Mouse (Mus musculus): ENCODE data around the gene Hbb-bs. TPM values are rescaled to one million over a fixed set of nuclear protein-coding genes. Genes with fewer than 3 reads are reported as not detected.

Hbb-bs gene
- total and polyA plus RNA-seq, 3 experiments = 5.7 TPM; not detected in 2

DNA sequence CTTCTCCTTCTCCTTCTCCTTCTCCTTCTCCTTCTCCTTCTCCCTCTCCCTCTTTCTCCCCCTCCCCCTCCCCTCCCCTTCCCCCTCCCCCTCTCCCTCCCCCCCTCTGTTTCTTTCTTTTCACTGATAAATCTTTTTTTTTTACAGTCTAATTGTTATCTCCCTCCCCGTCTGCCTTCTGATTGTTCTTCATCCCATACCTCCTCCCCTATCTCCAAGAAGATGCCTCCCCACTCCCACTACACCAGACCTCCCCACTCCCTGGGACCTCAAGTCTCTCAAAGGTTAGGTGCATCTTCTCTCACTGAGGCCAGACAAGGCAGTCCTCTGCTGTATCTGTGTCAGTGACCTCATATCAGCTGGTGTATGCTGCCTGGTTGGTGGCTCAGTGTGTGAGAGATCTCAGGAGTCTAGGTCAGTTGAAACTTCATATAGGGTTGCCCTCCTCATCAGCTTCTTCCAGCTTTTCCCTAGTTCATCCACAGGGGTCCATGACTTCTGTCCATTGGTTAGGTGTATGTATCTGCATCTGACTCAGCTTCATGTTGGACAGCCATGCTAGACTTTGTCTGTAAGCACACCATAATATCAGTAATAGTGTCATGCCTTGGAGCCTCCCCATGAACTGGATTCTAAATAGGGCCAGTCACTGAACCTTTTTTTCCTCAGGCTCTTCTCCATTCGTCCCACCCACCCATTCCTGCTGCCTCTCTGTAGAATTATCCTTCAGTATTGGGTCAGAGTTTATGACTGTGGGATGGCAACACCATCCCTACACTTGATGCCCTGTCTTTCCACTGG lies 16.8 kb upstream of the Hbb-bs start:
- in situ Hi-C loops (cut with MboI; ENCODE audit: low pct_ligation_motif_present, low pct_unique_long_range_greater_than_20kb, low sequenced_read_pairs) = no loop called here
- no peak overlapping the region for H3K9ac ChIP-seq (ENCODE audit: insufficient read depth, low read depth)
- H3K4me2 ChIP-seq (ENCODE audit: insufficient read depth, low read depth, poor library complexity, severe bottlenecking) = no peak overlapping the region
- H3K4me1 ChIP-seq (ENCODE audit: control insufficient read depth in 1 of 2, insufficient read depth in 2 of 2) = peaks cover 0 to 8% of the 10 kb centered on the region in 2 experiments; a peak in 2 of 4 replicates
- H3K4me3 ChIP-seq (replicated peaks in 1 of 3; ENCODE audit: low read depth in 2 of 3, low read length in 2 of 3, poor library complexity in 1 of 3) = no peak overlapping the region
- H3K27me3 ChIP-seq (replicated peaks) = no peaks in the 10 kb centered on the region
- H3K9me3 ChIP-seq (replicated peaks; ENCODE audit: low read length) = no peaks in the 10 kb centered on the region
- no peak for DNase-seq (ENCODE audit: extremely low read depth)
- no peaks in the 10 kb centered on the region for H3K79me2 ChIP-seq (replicated peaks; ENCODE audit: control insufficient read depth, extremely low read depth, insufficient read depth, poor library complexity, severe bottlenecking)
- dilution Hi-C loops (cut with MboI; ENCODE audit: extremely low pct_ligation_motif_present, extremely low pct_unique_long_range_greater_than_20kb, low sequenced_read_pairs) = no loop called here
- H3K36me3 ChIP-seq (replicated peaks in 1 of 2; ENCODE audit: control insufficient read depth in 1 of 2, insufficient read depth in 1 of 2, low read length in 1 of 2) = no peaks in the 10 kb centered on the region
- TF ChIP-seq ETS1 (conservative IDR thresholded peaks at IDR 0.05; ENCODE audit: low read depth, low read length) (no peak), SIN3A (IDR thresholded peaks at IDR 0.05; ENCODE audit: low read length) (no peak), EP300 (IDR thresholded peaks at IDR 0.05; ENCODE audit: low read length) (no peak), GABPA (IDR thresholded peaks at IDR 0.05; ENCODE audit: insufficient replicate concordance, low read depth, low read length) (no peak), HCFC1 (IDR thresholded peaks at IDR 0.05; ENCODE audit: low read depth, low read length) (no peak), USF2 (conservative IDR thresholded peaks at IDR 0.05; ENCODE audit: low read depth, low read length) (no peak), UBTF (IDR thresholded peaks at IDR 0.05; ENCODE audit: low read depth, low read length) (no peak), MEF2A (IDR thresholded peaks at IDR 0.05; ENCODE audit: borderline replicate concordance, low read depth, low read length) (no peak), NRF1 (IDR thresholded peaks at IDR 0.05; ENCODE audit: low read depth, low read length) (no peak), ZNF384 (IDR thresholded peaks at IDR 0.05; ENCODE audit: low read depth, low read length) (no peak), BHLHE40 (IDR thresholded peaks at IDR 0.05; ENCODE audit: low read depth, low read length) (no peak), MAZ (IDR thresholded peaks at IDR 0.05; ENCODE audit: low read depth, low read length) (no peak), JUND (conservative IDR thresholded peaks at IDR 0.05; ENCODE audit: low read depth, low read length) (no peak)
- no peak overlapping the region; the same call in 1 of the 2 replicates for H3K27ac ChIP-seq (ENCODE audit: insufficient read depth, low read depth)

DNA sequence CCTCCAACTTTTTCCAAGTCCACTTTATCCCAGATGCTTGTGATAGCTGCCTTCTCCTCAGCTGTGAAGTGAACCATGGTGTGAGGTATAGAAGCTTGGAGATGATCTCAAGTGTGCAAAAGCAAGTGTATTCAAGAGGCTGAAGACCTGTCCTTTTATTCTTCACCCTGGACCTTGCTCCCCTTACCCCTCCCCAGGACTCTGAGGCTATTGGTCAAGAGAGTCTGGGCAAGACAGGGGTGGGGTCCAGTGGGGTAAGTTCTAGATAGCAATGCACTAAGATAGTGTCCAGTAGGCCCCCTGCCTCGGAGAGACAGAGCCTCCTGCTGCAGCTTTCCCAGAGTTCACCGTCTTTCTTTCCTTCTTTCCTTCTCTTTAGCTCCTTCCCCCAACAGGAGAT lies 15.1 kb upstream of the Hbb-bs start, which contains the start of gene Hbb-bh1:
Hbb-bh1 (minus strand) TSS at position 131 of the 400 bp plus-strand sequence.
- Histone ChIP-seq H3K27me3 (replicated peaks) (no peaks in the 10 kb centered on the region), H3K27ac (ENCODE audit: insufficient read depth, low read depth) (no peak within 1 kb of the TSS), H3K4me1 (ENCODE audit: control insufficient read depth in 1 of 2, insufficient read depth in 2 of 2) (peaks cover 0 to 8% of the 10 kb centered on the region in 2 experiments; a peak in 2 of 4 replicates), H3K4me2 (ENCODE audit: insufficient read depth, low read depth, poor library complexity, severe bottlenecking) (no peak within 1 kb of the TSS), H3K9ac (ENCODE audit: insufficient read depth, low read depth) (no peak within 1 kb of the TSS), H3K9me3 (replicated peaks; ENCODE audit: low read length) (no peaks in the 10 kb centered on the region), H3K79me2 (replicated peaks; ENCODE audit: control insufficient read depth, extremely low read depth, insufficient read depth, poor library complexity, severe bottlenecking) (no peaks in the 10 kb centered on the region), H3K36me3 (replicated peaks in 1 of 2; ENCODE audit: control insufficient read depth in 1 of 2, insufficient read depth in 1 of 2, low read length in 1 of 2) (no peaks in the 10 kb centered on the region), H3K4me3 (replicated peaks in 1 of 3; ENCODE audit: low read depth in 2 of 3, low read length in 2 of 3, poor library complexity in 1 of 3) (no peak within 1 kb of the TSS)
- in situ Hi-C loops (cut with MboI; ENCODE audit: low pct_ligation_motif_present, low pct_unique_long_range_greater_than_20kb, low sequenced_read_pairs) (no loop called here), dilution Hi-C loops (cut with MboI; ENCODE audit: extremely low pct_ligation_motif_present, extremely low pct_unique_long_range_greater_than_20kb, low sequenced_read_pairs) (no loop called here)
- TF ChIP-seq EP300 (IDR thresholded peaks at IDR 0.05; ENCODE audit: low read length) = no peak
- TF ChIP-seq MAX (IDR thresholded peaks at IDR 0.05; ENCODE audit: low read length) = no peak
- no peak for TF ChIP-seq MEF2A (IDR thresholded peaks at IDR 0.05; ENCODE audit: borderline replicate concordance, low read depth, low read length)
- TF ChIP-seq NELFE (IDR thresholded peaks at IDR 0.05; ENCODE audit: low read depth, low read length) = no peak
- no peak for TF ChIP-seq ZMIZ1 (IDR thresholded peaks at IDR 0.05; ENCODE audit: low read depth, low read length)
- TF ChIP-seq USF1 (IDR thresholded peaks at IDR 0.05; ENCODE audit: low read depth, low read length) = no peak
- no peak for TF ChIP-seq ETS1 (conservative IDR thresholded peaks at IDR 0.05; ENCODE audit: low read depth, low read length)
- no peak for TF ChIP-seq CHD1 (IDR thresholded peaks at IDR 0.05; ENCODE audit: low read depth, low read length)
- TF ChIP-seq PAX5 (IDR thresholded peaks at IDR 0.05; ENCODE audit: low read length) = no peak
- no peak for TF ChIP-seq BHLHE40 (IDR thresholded peaks at IDR 0.05; ENCODE audit: low read depth, low read length)
- no peak for TF ChIP-seq ELF1 (IDR thresholded peaks at IDR 0.05; ENCODE audit: low read depth, low read length)
- no peak for TF ChIP-seq IRF4 (IDR thresholded peaks at IDR 0.05; ENCODE audit: low read depth, low read length)
- no peak for TF ChIP-seq POLR2AphosphoS2 (IDR thresholded peaks at IDR 0.05; ENCODE audit: low read depth, low read length)
- no peak for TF ChIP-seq MXI1 (IDR thresholded peaks at IDR 0.05; ENCODE audit: low read depth, low read length)
- TF ChIP-seq ZC3H11A (IDR thresholded peaks at IDR 0.05; ENCODE audit: low read depth, low read length) = no peak
- TF ChIP-seq CTCF (conservative IDR thresholded peaks at IDR 0.05 in 1 of 2, IDR thresholded peaks at IDR 0.05 in 1 of 2; ENCODE audit: low read depth in 2 of 2, low read length in 2 of 2) = no peak
- TF ChIP-seq MYC (IDR thresholded peaks at IDR 0.05; ENCODE audit: low read depth, low read length) = no peak
- no peak for DNase-seq (ENCODE audit: extremely low read depth)
